Mouse (Mus musculus) lung, postnatal 0 days (tissue): ENCODE data around the gene Strip2.

Source experiments
- CTCF ChIP-seq: IDR thresholded peaks from 2 replicates; pipeline ENCODE4 v1.5.1; 2016; ENCODE audit warnings: antibody characterized with exemption, mild to moderate bottlenecking
- EP300 ChIP-seq: IDR thresholded peaks from 2 replicates; pipeline ENCODE4 v1.6.1; 2016; ENCODE audit warnings: antibody characterized with exemption, mild to moderate bottlenecking, control low read depth

DNA sequence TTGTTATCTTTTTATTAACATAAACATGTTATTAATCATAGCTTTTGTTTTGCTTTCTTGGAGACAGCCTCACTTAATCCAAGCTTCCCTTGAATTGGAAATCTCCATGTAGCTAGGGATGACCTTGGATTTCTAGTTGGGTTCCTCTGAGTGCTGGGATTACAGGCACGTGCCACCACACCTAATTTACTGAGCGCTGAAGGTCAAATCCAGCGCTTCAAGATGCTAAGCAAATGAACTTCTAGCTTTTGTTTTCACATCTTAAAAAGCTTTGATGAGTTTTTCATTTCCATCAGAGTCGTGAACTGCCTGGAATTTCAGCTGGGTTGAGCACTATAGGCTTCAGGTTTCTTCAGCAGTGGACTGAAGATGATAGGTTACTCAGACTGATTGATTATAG lies 40.0 kb upstream of the Strip2 start:
- TF ChIP-seq CTCF (no peak), EP300 (no peak)
